Mouse (Mus musculus): ENCODE results near the gene Xylb.

DNA sequence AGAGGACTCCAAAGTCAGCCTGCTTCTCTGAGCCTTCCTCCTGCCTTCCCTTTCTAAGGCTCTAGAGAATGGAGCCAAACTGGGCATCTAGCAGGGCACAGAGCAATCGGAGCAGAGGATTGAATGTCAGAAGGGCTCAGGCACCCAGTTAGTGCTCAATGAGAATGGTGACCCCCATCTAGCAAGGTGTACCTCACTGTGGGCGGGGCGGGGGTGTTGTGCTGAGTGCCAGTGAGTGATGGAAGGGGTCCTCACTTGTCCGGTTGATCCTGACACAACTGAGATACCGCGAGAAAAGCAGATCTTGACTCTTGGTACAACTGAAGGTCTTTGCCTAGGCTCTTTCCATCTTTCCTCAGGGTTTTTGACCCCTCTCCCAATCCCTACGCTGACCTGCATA is 18.1 kb upstream of the Xylb start:
- no peak for TF ChIP-seq POLR2A (IDR thresholded peaks at IDR 0.05; ENCODE audit: borderline replicate concordance, low read depth, low read length)
- no peak for TF ChIP-seq CTCF (IDR thresholded peaks at IDR 0.05; ENCODE audit: low read depth, low read length)

Data from bone marrow macrophage, adult 2 months (primary cell).